Mouse (Mus musculus) E14TG2a.4 (cell line): ENCODE measurements at regions not wholly inside any gene's neighbourhood (a gene's known extent, or its start where the extent isn't known, plus 50 kb on each side); places are given as distances from the start of the nearest gene placed in this dataset.

Experiments used
- CTCF ChIP-seq: conservative IDR thresholded peaks from 2 replicates; pipeline ENCODE4 v1.5.1; 2014; ENCODE audit warnings: low read length
- NANOG ChIP-seq: IDR thresholded peaks from 2 replicates; pipeline ENCODE4 v1.6.1; 2014; ENCODE audit warnings: borderline replicate concordance, low read length, mixed read lengths

- no peak for TF ChIP-seq CTCF
- no peak for TF ChIP-seq NANOG
These were observed 356.7 kb upstream of the Marcks start for GRCm38 (mm10) chr10:37495467-37495866.
